Mouse (Mus musculus) limb, embryonic 13.5 days (tissue): ENCODE results near the gene Tead1. TPM values are rescaled to one million over a fixed set of nuclear protein-coding genes. Genes with fewer than 3 reads are reported as not detected.

Experiments
- ATAC-seq: fragments of 200-750 bp; cut with Nextera tagmentation; 2 replicates; pipeline ENCODE4 v1.8.0; 2017; ENCODE audit warnings: low read depth, moderate number of reproducible peaks, moderate TSS enrichment; ENCODE audit not compliant: low FRiP score
- H3K27ac ChIP-seq: fragments of 300-500 bp; sonication (generic); 2 replicates; pipeline ENCODE4 v1.5.1; 2015; ENCODE audit warnings: inconsistent platforms, mild to moderate bottlenecking, moderate library complexity
- H3K27me3 ChIP-seq: fragments of 300-500 bp; sonication (generic); 2 replicates; pipeline ENCODE4 v1.6.1; 2015; ENCODE audit warnings: mild to moderate bottlenecking, inconsistent platforms
- H3K36me3 ChIP-seq: fragments of 300-500 bp; sonication (generic); 2 replicates; pipeline ENCODE4 v1.6.1; 2015; ENCODE audit warnings: inconsistent platforms, mild to moderate bottlenecking, moderate library complexity
- H3K4me1 ChIP-seq: fragments of 300-500 bp; sonication (generic); 2 replicates; pipeline ENCODE4 v1.6.1; 2015; ENCODE audit warnings: inconsistent platforms
- H3K4me2 ChIP-seq: fragments of 300-500 bp; sonication (generic); replicated peaks from 2 replicates; pipeline ENCODE4 v1.6.1; 2015; ENCODE audit warnings: inconsistent platforms, mild to moderate bottlenecking, moderate library complexity
- H3K4me3 ChIP-seq: fragments of 300-500 bp; sonication (generic); 2 replicates; pipeline ENCODE4 v1.5.1; 2015; ENCODE audit warnings: moderate library complexity, mild to moderate bottlenecking, inconsistent platforms
- H3K9ac ChIP-seq: fragments of 300-500 bp; sonication (generic); 2 replicates; pipeline ENCODE4 v1.6.1; 2015; ENCODE audit warnings: mild to moderate bottlenecking, inconsistent platforms
- H3K9me3 ChIP-seq: fragments of 300-500 bp; sonication (generic); 2 replicates; pipeline ENCODE4 v1.6.1; 2016; ENCODE audit warnings: inconsistent platforms
- WGBS: fragments of 180-500 bp; shearing (Covaris S2); methylation state at CpG from one replicate; pipeline ENCODE4 v1.1.7; 2015; 5-methylcytosine and 5-hydroxymethylcytosine counted together
- polyA plus RNA-seq: library from polyadenylated mRNA; unstranded; fragments of >200 nt; fragmentation: Nextera tagmentation; extraction: Ambion mirVana; gene quantifications from 2 replicates; pipeline ENCODE4 v1.2.1, GENCODE M21; 2015

Tead1 gene
- polyA plus RNA-seq, 1 experiment from 2014 or later, result 30.8 TPM

- no peak for ATAC-seq
- Histone ChIP-seq H3K27ac (no peak overlapping the region), H3K27me3 (no peaks in the 10 kb centered on the region), H3K9me3 (no peaks in the 10 kb centered on the region), H3K9ac (no peak overlapping the region), H3K4me1 (peaks cover 86% of the 10 kb centered on the region), H3K4me2 (no peak overlapping the region), H3K36me3 (no peaks in the 10 kb centered on the region), H3K4me3 (no peak overlapping the region)
- 24% methylated on average over 7 of the region's 7 CpGs for WGBS
Observed at GRCm38 (mm10) chr7:112690836-112691781, 12.0 kb downstream of the Tead1 start.

GRCm38 (mm10) chr7:112693566-112693965 is 14.4 kb downstream of the Tead1 start:
- Histone ChIP-seq H3K4me1 (peaks cover 89% of the 10 kb centered on the region), H3K36me3 (no peaks in the 10 kb centered on the region), H3K4me2 (no peak overlapping the region), H3K4me3 (no peak overlapping the region), H3K9me3 (no peaks in the 10 kb centered on the region), H3K9ac (no peak overlapping the region), H3K27ac (no peak overlapping the region), H3K27me3 (no peaks in the 10 kb centered on the region)
- 64% methylated on average over 10 of the region's 10 CpGs for WGBS
- no peak for ATAC-seq

- no peak for ATAC-seq
- no peaks in the 10 kb centered on the region for H3K36me3 ChIP-seq
- peaks cover 82% of the 10 kb centered on the region for H3K4me1 ChIP-seq
- no peaks in the 10 kb centered on the region for H3K9me3 ChIP-seq
- no peak overlapping the region for H3K9ac ChIP-seq
- no peak overlapping the region for H3K4me3 ChIP-seq
- H3K4me2 ChIP-seq, result no peak overlapping the region
- WGBS, result 38% methylated on average over 4 of the region's 4 CpGs
- no peaks in the 10 kb centered on the region for H3K27me3 ChIP-seq
- peak overlapping the region; percentile 87 for H3K27ac ChIP-seq
Observed at GRCm38 (mm10) chr7:112696777-112697161, 17.7 kb downstream of the Tead1 start.

GRCm38 (mm10) chr7:112697162-112697841 is 18.2 kb downstream of the Tead1 start:
- no peaks in the 10 kb centered on the region for H3K27me3 ChIP-seq
- no peaks in the 10 kb centered on the region for H3K36me3 ChIP-seq
- peak overlapping the region; percentile 53 for H3K9ac ChIP-seq
- peak overlapping the region; percentile 87 for H3K27ac ChIP-seq
- H3K4me2 ChIP-seq, result peak overlapping the region; percentile 44
- ATAC-seq, result peak; percentile 68
- peaks cover 77% of the 10 kb centered on the region for H3K4me1 ChIP-seq
- H3K4me3 ChIP-seq, result no peak overlapping the region
- WGBS, result 7% methylated on average over 10 of the region's 10 CpGs
- H3K9me3 ChIP-seq, result no peaks in the 10 kb centered on the region

GRCm38 (mm10) chr7:112700082-112700481 is 21.0 kb downstream of the Tead1 start:
- WGBS, result 26% methylated on average over 5 of the region's 5 CpGs
- H3K4me1 ChIP-seq, result peaks cover 58% of the 10 kb centered on the region

GRCm38 (mm10) chr7:112703341-112703740 is 24.2 kb downstream of the Tead1 start:
- Histone ChIP-seq H3K27me3 (no peaks in the 10 kb centered on the region), H3K27ac (no peak overlapping the region), H3K4me1 (peaks cover 52% of the 10 kb centered on the region), H3K4me3 (no peak overlapping the region), H3K4me2 (no peak overlapping the region), H3K9me3 (no peaks in the 10 kb centered on the region), H3K36me3 (no peaks in the 10 kb centered on the region; the same call in 1 of the 2 replicates), H3K9ac (no peak overlapping the region)
- ATAC-seq, result no peak
- 84% methylated on average over 4 of the region's 4 CpGs for WGBS

More at GRCm38 (mm10) chr7:112700082-112700481, 21.0 kb downstream of the Tead1 start:
- Histone ChIP-seq H3K4me3 (no peak overlapping the region), H3K36me3 (no peaks in the 10 kb centered on the region; the same call in 1 of the 2 replicates), H3K4me2 (no peak overlapping the region), H3K27me3 (no peaks in the 10 kb centered on the region), H3K9ac (no peak overlapping the region), H3K27ac (no peak overlapping the region), H3K9me3 (no peaks in the 10 kb centered on the region)
- ATAC-seq, result no peak

GRCm38 (mm10) chr7:112705870-112706269 is 26.8 kb downstream of the Tead1 start:
- H3K27ac ChIP-seq, result no peak overlapping the region
- H3K9me3 ChIP-seq, result no peaks in the 10 kb centered on the region
- WGBS, result 44% methylated on average over 9 of the region's 9 CpGs
- H3K36me3 ChIP-seq, result no peaks in the 10 kb centered on the region; the same call in 1 of the 2 replicates
- H3K27me3 ChIP-seq, result no peaks in the 10 kb centered on the region
- no peak overlapping the region for H3K4me2 ChIP-seq
- H3K4me3 ChIP-seq, result no peak overlapping the region
- no peak for ATAC-seq
- H3K9ac ChIP-seq, result no peak overlapping the region
- peaks cover 51% of the 10 kb centered on the region for H3K4me1 ChIP-seq

- H3K36me3 ChIP-seq, result no peaks in the 10 kb centered on the region; the same call in 1 of the 2 replicates
- ATAC-seq, result no peak
- no peaks in the 10 kb centered on the region for H3K9me3 ChIP-seq
- no peaks in the 10 kb centered on the region for H3K27me3 ChIP-seq
- peaks cover 55% of the 10 kb centered on the region for H3K4me1 ChIP-seq
- H3K27ac ChIP-seq, result no peak overlapping the region
- H3K4me3 ChIP-seq, result no peak overlapping the region
- H3K9ac ChIP-seq, result no peak overlapping the region
- 72% methylated on average over 3 of the region's 4 CpGs for WGBS
- H3K4me2 ChIP-seq, result no peak overlapping the region
Observed at GRCm38 (mm10) chr7:112706756-112707155, 27.6 kb downstream of the Tead1 start.

GRCm38 (mm10) chr7:112710409-112711107 is 31.4 kb downstream of the Tead1 start:
- Histone ChIP-seq H3K36me3 (no peaks in the 10 kb centered on the region), H3K4me1 (peaks cover 76% of the 10 kb centered on the region)
- no peak for ATAC-seq

GRCm38 (mm10) chr7:112711977-112712376 is 32.9 kb downstream of the Tead1 start:
- Histone ChIP-seq H3K9me3 (no peaks in the 10 kb centered on the region), H3K36me3 (no peaks in the 10 kb centered on the region), H3K4me2 (no peak overlapping the region), H3K9ac (no peak overlapping the region), H3K27ac (no peak overlapping the region), H3K4me1 (peaks cover 78% of the 10 kb centered on the region), H3K4me3 (no peak overlapping the region), H3K27me3 (no peaks in the 10 kb centered on the region)
- no peak for ATAC-seq
- 86% methylated on average over 5 of the region's 5 CpGs for WGBS

More at GRCm38 (mm10) chr7:112710409-112711107, 31.4 kb downstream of the Tead1 start:
- no peak overlapping the region for H3K27ac ChIP-seq
- no peaks in the 10 kb centered on the region for H3K27me3 ChIP-seq
- no peak overlapping the region for H3K9ac ChIP-seq
- no peaks in the 10 kb centered on the region for H3K9me3 ChIP-seq
- WGBS, result 82% methylated on average over 7 of the region's 7 CpGs
- H3K4me3 ChIP-seq, result no peak overlapping the region
- H3K4me2 ChIP-seq, result no peak overlapping the region

GRCm38 (mm10) chr7:112713509-112713908 is 34.4 kb downstream of the Tead1 start:
- no peak for ATAC-seq
- Histone ChIP-seq H3K9ac (no peak overlapping the region), H3K9me3 (no peaks in the 10 kb centered on the region), H3K4me2 (no peak overlapping the region), H3K36me3 (no peaks in the 10 kb centered on the region), H3K4me1 (peaks cover 76% of the 10 kb centered on the region), H3K4me3 (no peak overlapping the region), H3K27ac (no peak overlapping the region), H3K27me3 (no peaks in the 10 kb centered on the region)
- 36% methylated on average over 5 of the region's 5 CpGs for WGBS

- no peak overlapping the region for H3K9ac ChIP-seq
- H3K36me3 ChIP-seq, result no peaks in the 10 kb centered on the region
- no peak for ATAC-seq
- 80% methylated on average over 6 of the region's 6 CpGs for WGBS
- H3K4me1 ChIP-seq, result peaks cover 75% of the 10 kb centered on the region
- H3K27me3 ChIP-seq, result no peaks in the 10 kb centered on the region
- no peak overlapping the region for H3K27ac ChIP-seq
- H3K4me3 ChIP-seq, result no peak overlapping the region
- no peak overlapping the region for H3K4me2 ChIP-seq
- no peaks in the 10 kb centered on the region for H3K9me3 ChIP-seq
Observed at GRCm38 (mm10) chr7:112714783-112715182, 35.7 kb downstream of the Tead1 start.
